Mouse (Mus musculus) midbrain, embryonic 12.5 days (tissue): ENCODE measurements around the gene Inf2. TPM values are rescaled to one million over a fixed set of nuclear protein-coding genes. Genes with fewer than 3 reads are reported as not detected.

ENCODE experiments used
- ATAC-seq: fragments of 200-750 bp; cut with Nextera tagmentation; 2 replicates; pipeline ENCODE4 v1.8.0; 2017; ENCODE audit warnings: low read depth, moderate TSS enrichment, moderate library complexity; ENCODE audit not compliant: low FRiP score
- H3K27ac ChIP-seq: fragments of 300-500 bp; sonication (generic); replicated peaks from 2 replicates; pipeline ENCODE4 v1.5.1; 2016; ENCODE audit warnings: mild to moderate bottlenecking
- H3K27me3 ChIP-seq: fragments of 300-500 bp; sonication (generic); 2 replicates; pipeline ENCODE4 v1.6.1; 2016; ENCODE audit warnings: mild to moderate bottlenecking
- H3K36me3 ChIP-seq: fragments of 300-500 bp; sonication (generic); 2 replicates; pipeline ENCODE4 v1.6.1; 2016
- H3K4me1 ChIP-seq: fragments of 300-500 bp; sonication (generic); 2 replicates; pipeline ENCODE4 v1.6.1; 2016
- H3K4me2 ChIP-seq: fragments of 300-500 bp; sonication (generic); replicated peaks from 2 replicates; pipeline ENCODE4 v1.6.1; 2016; ENCODE audit warnings: mild to moderate bottlenecking, moderate library complexity
- H3K4me3 ChIP-seq: fragments of 300-500 bp; sonication (generic); 2 replicates; pipeline ENCODE4 v1.5.1; 2016; ENCODE audit warnings: mild to moderate bottlenecking
- H3K9ac ChIP-seq: fragments of 300-500 bp; sonication (generic); replicated peaks from 2 replicates; pipeline ENCODE4 v1.6.1; 2016; ENCODE audit warnings: mild to moderate bottlenecking, moderate library complexity
- H3K9me3 ChIP-seq: fragments of 300-500 bp; sonication (generic); 2 replicates; pipeline ENCODE4 v1.6.1; 2016; ENCODE audit warnings: mild to moderate bottlenecking
- WGBS: fragments of 180-500 bp; shearing (Covaris S2); methylation state at CpG from one replicate; pipeline ENCODE4 v1.1.7; 2016; 5-methylcytosine and 5-hydroxymethylcytosine counted together
- polyA plus RNA-seq: library from polyadenylated mRNA; unstranded; fragments of >200 nt; fragmentation: Nextera tagmentation; extraction: Ambion mirVana; gene quantifications from 2 replicates; pipeline ENCODE4 v1.2.1, GENCODE M21; 2016

Gene Inf2
- polyA plus RNA-seq, 1 experiment from 2014 or later = 1.3 TPM

DNA sequence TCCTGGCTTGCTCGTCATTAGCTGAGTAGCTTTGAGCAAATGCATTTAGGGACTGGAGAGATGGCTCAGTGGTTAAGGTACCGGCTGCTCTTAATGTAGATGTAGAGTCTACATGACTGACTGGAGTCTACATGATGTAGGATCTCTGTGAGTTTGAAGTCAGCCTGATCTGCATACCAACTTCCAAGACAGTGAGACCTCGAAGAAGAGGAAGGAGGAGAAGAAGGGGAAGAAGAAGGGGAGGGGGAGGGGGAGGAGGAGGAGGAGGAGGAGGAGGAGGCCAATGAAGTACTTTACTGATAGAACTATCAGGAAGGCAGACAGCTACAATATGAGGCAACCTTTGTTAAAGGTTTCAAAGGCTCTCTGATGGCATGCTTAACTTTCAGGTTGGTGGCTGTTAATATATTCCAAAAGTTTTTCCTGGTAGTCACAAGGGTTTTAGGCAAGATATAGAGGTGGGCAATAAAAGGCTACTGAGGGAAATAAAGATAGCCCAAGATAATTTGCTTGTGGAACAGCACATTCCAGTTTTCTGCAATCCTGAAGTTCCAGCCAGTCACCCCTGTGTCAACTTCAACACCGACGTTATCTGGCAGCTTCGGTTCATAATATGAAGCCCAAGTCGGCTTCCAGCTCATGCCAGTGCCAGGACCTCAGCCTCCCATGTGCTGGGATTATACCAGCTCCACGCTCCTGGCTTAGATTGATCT, 13.2 kb upstream of the Inf2 start:
- no peak for ATAC-seq
- H3K4me1 ChIP-seq = peaks cover 11% of the 10 kb centered on the region
- H3K27ac ChIP-seq = no peak overlapping the region
- H3K9me3 ChIP-seq = no peaks in the 10 kb centered on the region
- H3K4me3 ChIP-seq = no peak overlapping the region
- WGBS = 85% methylated on average over 8 of the region's 8 CpGs
- H3K36me3 ChIP-seq = no peaks in the 10 kb centered on the region
- no peak overlapping the region for H3K4me2 ChIP-seq
- peaks cover 8% of the 10 kb centered on the region; the same call in 1 of the 2 replicates for H3K27me3 ChIP-seq
- H3K9ac ChIP-seq = no peak overlapping the region

DNA sequence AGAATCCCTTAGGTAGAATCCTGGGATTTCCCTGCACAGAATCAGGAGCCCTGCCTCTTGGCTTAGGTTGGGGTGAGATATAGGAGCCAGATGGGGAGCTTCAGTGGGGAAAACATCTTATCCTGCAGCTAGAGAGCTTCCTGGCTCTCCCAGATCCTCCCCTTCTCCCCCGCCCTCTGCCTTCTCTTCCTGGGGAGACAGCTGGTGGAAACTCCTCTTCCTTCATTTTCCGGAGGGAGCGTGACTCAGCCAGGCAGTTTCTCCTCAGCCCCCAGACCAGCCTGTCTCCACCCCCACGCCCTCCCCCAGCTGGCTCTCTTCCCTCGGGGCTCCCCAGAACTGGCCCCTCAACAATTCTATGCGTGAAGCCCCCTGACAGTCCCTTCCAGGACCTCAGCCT, 12.2 kb upstream of the Inf2 start:
- Histone ChIP-seq H3K9me3 (no peaks in the 10 kb centered on the region), H3K27ac (no peak overlapping the region), H3K36me3 (no peaks in the 10 kb centered on the region), H3K4me1 (peaks cover 11% of the 10 kb centered on the region), H3K9ac (peak overlapping the region; percentile 15; the same call in 1 of the 2 replicates), H3K4me2 (no peak overlapping the region), H3K4me3 (no peak overlapping the region), H3K27me3 (peaks cover 8% of the 10 kb centered on the region; the same call in 1 of the 2 replicates)
- WGBS = 26% methylated on average over 6 of the region's 6 CpGs
- ATAC-seq = no peak

DNA sequence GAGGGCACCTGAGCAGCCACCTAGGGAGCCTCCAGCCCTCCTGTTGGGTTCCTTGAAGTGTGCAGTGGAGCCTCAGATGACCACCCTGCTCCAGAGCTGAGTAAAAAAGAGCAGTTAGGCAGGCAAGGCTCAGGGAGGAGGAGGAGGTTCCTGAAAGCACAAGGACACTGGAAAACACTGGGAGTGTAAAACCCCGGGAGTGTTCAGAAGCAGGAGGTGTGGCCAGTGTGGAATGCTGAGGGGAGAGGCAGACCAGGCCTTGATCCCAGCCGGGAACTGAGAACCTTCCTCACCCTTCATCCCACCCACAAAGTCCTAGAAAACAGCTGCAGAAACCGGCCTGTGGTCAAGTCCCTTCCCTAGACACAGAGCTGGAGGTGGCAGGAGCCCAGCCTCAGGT, 11.8 kb upstream of the Inf2 start:
- 12% methylated on average over 3 of the region's 3 CpGs for WGBS
- Histone ChIP-seq H3K27me3 (peaks cover 8% of the 10 kb centered on the region; the same call in 1 of the 2 replicates), H3K4me1 (peaks cover 11% of the 10 kb centered on the region), H3K4me2 (no peak overlapping the region), H3K9me3 (no peaks in the 10 kb centered on the region), H3K27ac (no peak overlapping the region), H3K9ac (0 out of 2 replicates have a peak overlapping the region, but pooled peaks have one; percentile 15), H3K36me3 (no peaks in the 10 kb centered on the region), H3K4me3 (no peak overlapping the region)
- ATAC-seq = no peak

DNA sequence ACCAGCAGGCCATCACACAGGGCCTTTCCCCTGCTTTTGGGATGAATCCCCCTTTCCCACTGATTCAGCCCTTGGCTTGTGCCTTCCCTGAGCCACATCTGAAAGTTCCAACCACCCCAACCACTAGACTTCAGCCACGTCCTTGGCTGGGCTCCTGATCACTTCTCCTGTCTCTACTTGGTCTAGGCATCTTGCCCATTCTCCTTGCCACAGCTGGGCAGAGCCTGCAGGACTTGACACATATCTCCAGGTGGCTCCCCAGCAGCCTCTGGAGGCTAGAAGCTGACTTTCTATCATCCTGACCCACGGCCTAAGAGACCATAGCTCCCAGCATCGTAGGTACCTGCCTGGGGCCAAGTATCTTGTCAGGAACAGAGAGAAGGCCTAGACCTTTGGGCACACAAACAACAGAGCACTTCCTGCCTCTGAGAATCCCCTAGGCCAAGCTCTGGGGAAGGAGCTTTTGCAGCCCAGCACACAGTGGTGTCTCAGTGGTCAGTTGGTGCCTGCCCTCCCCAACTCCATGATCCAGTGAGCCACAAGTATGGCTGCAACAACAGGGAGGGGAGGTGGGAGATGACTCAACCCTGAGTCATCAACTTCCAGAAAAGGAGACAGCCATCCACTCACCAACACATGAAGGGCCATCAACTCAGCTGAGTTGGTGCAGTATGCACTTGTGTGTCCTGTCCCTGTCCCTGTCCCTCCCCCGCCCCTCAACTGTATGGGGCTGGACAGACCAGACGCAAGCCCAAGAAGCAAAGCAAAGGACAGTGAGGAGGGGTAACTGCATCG, 10.1 kb upstream of the Inf2 start:
- WGBS = 73% methylated on average over 6 of the region's 6 CpGs

DNA sequence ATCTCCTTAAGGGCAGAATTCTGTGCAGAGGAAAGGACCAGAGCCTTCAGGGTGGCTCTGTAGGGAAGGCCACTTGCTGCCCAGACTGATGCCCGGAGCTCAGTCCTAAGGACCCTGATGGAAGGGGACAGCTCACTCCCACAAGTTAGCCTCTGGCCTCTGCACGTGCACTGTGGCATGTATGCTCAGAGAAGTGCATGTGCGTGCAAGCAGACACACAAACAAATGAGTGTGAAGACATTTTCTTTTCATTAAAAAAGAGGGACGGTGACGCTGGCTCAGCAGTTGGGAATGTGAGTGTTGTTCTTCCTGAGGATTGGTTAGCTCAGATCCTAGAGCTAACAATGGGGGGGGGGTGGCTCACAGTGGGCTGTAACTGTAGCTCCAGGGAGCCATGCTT, 9.2 kb upstream of the Inf2 start:
- Histone ChIP-seq H3K4me2 (no peak overlapping the region), H3K27me3 (peaks cover 8% of the 10 kb centered on the region; the same call in 1 of the 2 replicates), H3K4me3 (no peak overlapping the region), H3K9me3 (no peaks in the 10 kb centered on the region), H3K36me3 (no peaks in the 10 kb centered on the region), H3K9ac (no peak overlapping the region), H3K27ac (no peak overlapping the region), H3K4me1 (peaks cover 11% of the 10 kb centered on the region)
- no peak for ATAC-seq
- 41% methylated on average over 5 of the region's 5 CpGs for WGBS

More for the DNA sequence above, 10.1 kb upstream of the Inf2 start:
- H3K36me3 ChIP-seq = no peaks in the 10 kb centered on the region
- H3K4me2 ChIP-seq = no peak overlapping the region
- H3K27ac ChIP-seq = no peak overlapping the region
- H3K27me3 ChIP-seq = peaks cover 8% of the 10 kb centered on the region; the same call in 1 of the 2 replicates
- ATAC-seq = no peak
- no peaks in the 10 kb centered on the region for H3K9me3 ChIP-seq
- no peak overlapping the region for H3K9ac ChIP-seq
- peaks cover 11% of the 10 kb centered on the region for H3K4me1 ChIP-seq
- H3K4me3 ChIP-seq = no peak overlapping the region

DNA sequence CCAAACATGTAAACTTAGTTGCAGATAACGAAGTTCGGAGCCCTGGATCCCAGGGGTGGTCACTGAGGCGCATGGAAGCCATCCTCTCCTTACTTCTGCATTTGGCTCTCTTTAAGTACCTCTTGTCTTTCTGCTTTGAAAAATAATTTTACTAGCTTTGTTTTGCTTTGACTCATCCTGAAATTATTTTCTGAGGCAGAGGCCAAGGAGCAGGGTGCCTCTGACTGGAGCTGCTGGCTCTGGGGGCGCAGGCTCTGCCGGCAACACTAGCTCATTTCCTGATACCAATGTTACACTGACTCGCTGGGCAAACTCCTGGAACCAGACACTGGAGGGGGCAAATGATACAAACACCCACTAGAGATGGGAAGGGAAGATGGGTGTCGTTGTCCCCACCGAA, 8.7 kb upstream of the Inf2 start:
- ATAC-seq = no peak
- no peak overlapping the region for H3K4me3 ChIP-seq
- no peaks in the 10 kb centered on the region for H3K9me3 ChIP-seq
- no peaks in the 10 kb centered on the region for H3K36me3 ChIP-seq
- H3K9ac ChIP-seq = no peak overlapping the region
- no peak overlapping the region for H3K4me2 ChIP-seq
- peaks cover 11% of the 10 kb centered on the region for H3K4me1 ChIP-seq
- H3K27ac ChIP-seq = no peak overlapping the region
- 83% methylated on average over 8 of the region's 8 CpGs for WGBS
- H3K27me3 ChIP-seq = peaks cover 8% of the 10 kb centered on the region; the same call in 1 of the 2 replicates

DNA sequence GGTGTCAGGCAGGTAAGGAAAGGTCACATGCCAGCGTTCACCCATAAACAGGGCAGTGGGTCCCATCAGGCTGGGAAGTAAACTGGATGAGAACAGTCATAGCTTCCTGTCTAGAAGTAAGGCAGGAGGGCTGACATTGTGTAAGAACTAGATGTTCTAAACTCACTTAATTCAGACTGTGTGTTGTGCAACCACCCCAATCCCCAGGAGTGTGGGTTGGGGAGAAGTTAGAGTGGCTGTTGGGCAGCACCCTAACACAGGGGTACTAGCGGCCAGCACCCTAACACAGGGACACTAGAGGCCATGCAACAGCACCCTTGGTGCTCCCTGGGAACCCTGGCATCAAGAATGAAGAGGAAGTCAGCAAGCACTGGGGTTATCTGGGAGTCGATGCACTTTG, 7.5 kb upstream of the Inf2 start:
- Histone ChIP-seq H3K4me1 (peaks cover 10% of the 10 kb centered on the region), H3K9ac (no peak overlapping the region), H3K4me2 (no peak overlapping the region), H3K4me3 (no peak overlapping the region), H3K36me3 (no peaks in the 10 kb centered on the region), H3K27me3 (peaks cover 11% of the 10 kb centered on the region), H3K27ac (no peak overlapping the region), H3K9me3 (no peaks in the 10 kb centered on the region)
- ATAC-seq = no peak
- 92% methylated on average over 3 of the region's 3 CpGs for WGBS

DNA sequence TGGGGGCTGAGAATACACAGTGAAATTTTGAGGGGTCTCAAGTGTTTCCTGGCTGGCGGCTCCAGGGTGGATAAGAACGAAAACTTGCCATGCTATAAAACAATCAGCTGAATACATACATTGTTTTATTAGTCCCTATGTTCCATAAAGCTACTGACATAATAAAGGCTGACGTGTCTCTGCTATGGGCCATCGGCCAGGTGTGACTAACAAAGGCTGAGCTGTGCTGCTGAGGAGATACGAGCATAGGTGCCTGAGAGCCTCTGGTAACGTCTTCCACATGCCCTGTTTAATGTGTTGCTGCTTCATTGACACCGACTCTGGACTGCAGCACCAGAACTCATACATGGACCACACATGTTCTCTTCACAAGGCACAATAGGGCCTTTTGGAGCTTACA, 3.6 kb upstream of the Inf2 start:
- no peaks in the 10 kb centered on the region for H3K36me3 ChIP-seq
- WGBS = 78% methylated on average over 7 of the region's 7 CpGs
- ATAC-seq = no peak
- no peak overlapping the region for H3K4me2 ChIP-seq
- no peak overlapping the region for H3K4me3 ChIP-seq
- peaks cover 44% of the 10 kb centered on the region for H3K27me3 ChIP-seq
- H3K4me1 ChIP-seq = peaks cover 18% of the 10 kb centered on the region
- no peaks in the 10 kb centered on the region for H3K9me3 ChIP-seq
- H3K9ac ChIP-seq = no peak overlapping the region
- no peak overlapping the region for H3K27ac ChIP-seq

DNA sequence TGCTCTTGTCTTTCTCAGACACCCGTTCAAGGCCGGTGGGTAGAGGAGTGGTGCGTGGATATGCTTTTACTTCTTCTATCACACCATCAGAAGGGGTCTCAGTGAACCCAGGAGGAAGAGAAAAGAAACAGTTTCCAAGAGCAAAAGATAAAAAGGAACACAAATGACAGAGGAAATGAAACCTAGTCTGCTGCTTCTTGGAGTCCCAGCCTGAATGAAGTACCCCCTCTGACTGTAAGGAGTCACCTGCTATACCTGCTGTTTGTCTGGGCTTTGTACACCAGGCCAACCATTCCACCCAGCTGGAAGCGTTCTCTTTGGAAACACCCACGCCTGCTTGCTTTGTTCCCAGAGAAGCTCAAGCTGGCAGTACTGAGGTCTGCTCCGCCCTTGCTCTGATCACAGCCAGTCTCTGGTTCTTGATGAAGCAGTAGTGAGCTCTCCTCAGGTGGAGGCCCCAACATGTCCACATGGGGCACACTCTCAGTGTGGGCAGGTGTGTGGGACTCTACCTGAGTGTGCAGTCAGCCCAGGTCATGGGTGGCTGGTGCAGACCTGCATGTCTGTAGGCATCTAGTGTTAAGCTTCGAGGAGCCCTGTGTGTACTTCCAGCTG, 2.6 kb upstream of the Inf2 start:
- no peak overlapping the region for H3K27ac ChIP-seq
- peaks cover 18% of the 10 kb centered on the region for H3K4me1 ChIP-seq
- peaks cover 55% of the 10 kb centered on the region for H3K27me3 ChIP-seq
- no peak for ATAC-seq
- no peaks in the 10 kb centered on the region for H3K36me3 ChIP-seq
- H3K4me3 ChIP-seq = no peak overlapping the region
- no peak overlapping the region for H3K4me2 ChIP-seq
- H3K9me3 ChIP-seq = no peaks in the 10 kb centered on the region
- 69% methylated on average over 7 of the region's 7 CpGs for WGBS
- H3K9ac ChIP-seq = no peak overlapping the region

DNA sequence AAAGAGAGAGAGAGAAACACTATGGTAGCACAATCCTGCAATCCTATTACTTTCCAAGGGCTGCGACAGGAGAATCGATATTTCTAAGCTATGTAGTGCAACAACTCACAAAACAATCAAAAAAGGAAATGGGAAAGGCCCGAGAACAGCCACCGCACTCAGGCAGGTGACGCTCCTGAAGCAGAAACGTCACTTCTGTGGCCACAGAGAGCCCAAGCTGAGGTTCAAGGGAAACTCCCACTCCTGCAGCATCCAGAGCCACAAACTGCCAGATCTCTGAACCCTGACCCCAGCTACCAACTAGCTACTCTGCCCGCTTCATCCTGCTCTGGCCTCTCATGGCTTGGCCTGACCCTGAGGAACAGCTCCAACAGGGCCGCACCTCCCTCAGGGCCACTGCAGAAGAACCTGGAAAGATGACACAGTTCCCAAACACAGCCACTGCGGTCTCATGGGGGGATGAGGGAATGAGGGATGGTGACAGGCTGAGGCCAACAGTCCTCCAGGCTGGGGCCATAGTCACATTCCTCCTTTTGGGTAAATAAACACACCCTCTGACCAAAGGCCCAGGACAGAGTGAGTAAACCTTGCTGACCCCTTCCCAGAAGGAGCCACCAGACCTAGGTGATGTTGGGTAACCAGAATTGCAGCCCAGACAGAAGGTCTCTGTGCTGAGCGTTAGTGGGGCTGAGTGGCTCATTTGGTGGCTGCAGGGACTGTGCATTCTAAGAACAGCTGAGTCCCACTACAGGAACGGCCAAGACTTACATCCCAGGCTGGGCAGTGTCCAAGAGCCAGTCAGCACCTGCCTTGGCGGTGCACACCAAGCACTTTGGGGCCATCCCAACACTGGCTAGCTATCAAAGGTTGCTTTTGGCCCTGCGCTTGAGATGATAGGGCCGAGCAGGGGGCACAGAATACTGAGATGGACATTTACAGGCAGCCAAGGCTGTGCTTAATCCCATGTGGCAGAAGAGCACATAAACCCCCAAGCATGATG, 1.2 kb upstream of the Inf2 start:
- Histone ChIP-seq H3K9me3 (no peaks in the 10 kb centered on the region), H3K9ac (no peak overlapping the region), H3K4me2 (peak overlapping the region; percentile 95; the same call in 1 of the 2 replicates), H3K36me3 (no peaks in the 10 kb centered on the region), H3K27ac (no peak overlapping the region), H3K4me1 (peaks cover 18% of the 10 kb centered on the region), H3K4me3 (peak overlapping the region; percentile 49; the same call in 1 of the 2 replicates), H3K27me3 (peaks cover 59% of the 10 kb centered on the region)
- ATAC-seq = no peak
- 81% methylated on average over 14 of the region's 14 CpGs for WGBS

DNA sequence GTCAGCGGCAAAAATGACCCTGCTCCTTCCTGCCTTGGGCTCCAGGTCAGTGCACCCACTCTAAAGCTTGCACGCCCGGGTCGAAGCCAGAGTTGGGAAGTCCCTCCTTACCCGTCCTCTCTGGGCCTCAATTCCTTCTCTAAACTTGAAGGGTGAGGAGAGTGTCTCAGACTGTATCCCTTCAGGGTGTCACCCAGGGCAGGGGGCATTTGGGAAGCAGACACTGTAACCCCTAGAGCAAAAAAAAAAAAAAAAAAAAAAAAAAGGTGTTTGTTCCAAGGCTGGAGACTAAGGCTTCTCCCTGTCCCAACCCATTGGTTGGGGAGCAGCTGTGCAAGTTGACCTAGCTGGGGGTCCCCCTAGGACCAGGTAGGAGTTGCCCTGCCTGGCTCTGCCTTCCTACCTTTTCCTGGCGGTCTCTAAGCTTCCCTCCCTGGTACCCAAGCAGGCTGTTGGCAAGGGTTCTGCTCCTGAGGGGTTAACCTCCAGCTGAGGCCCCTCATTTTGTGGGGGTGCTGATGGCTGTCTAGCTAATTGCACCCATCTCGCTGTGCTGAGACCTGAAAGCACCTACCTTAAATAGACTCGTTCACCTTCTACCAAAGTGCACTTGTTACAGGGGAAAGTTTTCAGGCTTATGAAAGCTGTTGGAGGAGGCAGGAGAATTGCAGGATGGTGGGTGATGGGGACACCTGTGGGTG, 1.1 kb downstream of the Inf2 start:
- H3K9ac ChIP-seq = no peak overlapping the region
- H3K4me2 ChIP-seq = peak overlapping the region; percentile 95
- no peak for ATAC-seq
- peak overlapping the region; percentile 49; the same call in 1 of the 2 replicates for H3K4me3 ChIP-seq
- no peaks in the 10 kb centered on the region for H3K36me3 ChIP-seq
- WGBS = 68% methylated on average over 8 of the region's 8 CpGs
- no peaks in the 10 kb centered on the region for H3K9me3 ChIP-seq
- peaks cover 19% of the 10 kb centered on the region for H3K4me1 ChIP-seq
- peaks cover 65% of the 10 kb centered on the region for H3K27me3 ChIP-seq
- no peak overlapping the region for H3K27ac ChIP-seq
